Mouse (Mus musculus): Measurements from ENCODE around the gene Ube2q1. TPM values are rescaled to one million over a fixed set of nuclear protein-coding genes. Genes with fewer than 3 reads are reported as not detected.
A peak's percentile ranks its signal among the peaks of the same experiment; 100 is the strongest.

Gene Ube2q1
- polyA plus RNA-seq, 1 experiment from 2014 or later, result 11.3 TPM

DNA sequence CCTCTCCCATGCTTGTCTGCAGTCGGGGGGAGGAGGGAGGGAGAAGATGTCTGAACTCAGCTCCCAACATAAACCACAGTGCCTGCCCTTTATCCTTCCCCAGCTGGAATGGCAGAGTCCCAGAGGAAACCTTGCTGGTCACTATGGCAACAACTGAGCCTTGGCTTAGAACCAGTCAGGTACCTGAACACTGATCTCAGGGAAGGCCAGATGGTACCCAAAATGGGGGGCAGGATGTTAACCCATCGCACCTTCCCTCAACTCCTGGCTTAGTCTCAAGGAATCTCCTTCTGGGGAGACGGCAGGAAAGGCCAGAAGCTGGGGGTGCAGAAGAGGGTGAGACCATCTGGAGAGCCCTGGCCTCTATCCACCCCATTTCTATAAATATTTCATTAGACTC is 13.6 kb upstream of the Ube2q1 start:
- H3K9me3 ChIP-seq (ENCODE audit: control insufficient read depth, low read length), result no peaks in the 10 kb centered on the region
- peaks cover 42% of the 10 kb centered on the region for H3K4me1 ChIP-seq (replicated peaks; ENCODE audit: control insufficient read depth, insufficient read depth, low read length)
- peaks cover 8% of the 10 kb centered on the region; the same call in 1 of the 2 replicates for H3K36me3 ChIP-seq (ENCODE audit: control insufficient read depth, insufficient read depth)
- H3K27ac ChIP-seq (ENCODE audit: low read length), result peak overlapping the region; percentile 24; the same call in 1 of the 2 replicates
- H3K27me3 ChIP-seq (replicated peaks; ENCODE audit: control insufficient read depth, insufficient read depth, low read length), result no peaks in the 10 kb centered on the region
- WGBS, result 53% methylated on average over 2 of the region's 3 CpGs
- H3K4me2 ChIP-seq (ENCODE audit: low read length), result peak overlapping the region; percentile 34
- H3K4me3 ChIP-seq (replicated peaks; ENCODE audit: low read length), result 0 out of 2 replicates have a peak overlapping the region, but pooled peaks have one; percentile 0
- ATAC-seq, result peak; percentile 35
- H3K9ac ChIP-seq (replicated peaks; ENCODE audit: low read depth, low read length), result no peak overlapping the region

DNA sequence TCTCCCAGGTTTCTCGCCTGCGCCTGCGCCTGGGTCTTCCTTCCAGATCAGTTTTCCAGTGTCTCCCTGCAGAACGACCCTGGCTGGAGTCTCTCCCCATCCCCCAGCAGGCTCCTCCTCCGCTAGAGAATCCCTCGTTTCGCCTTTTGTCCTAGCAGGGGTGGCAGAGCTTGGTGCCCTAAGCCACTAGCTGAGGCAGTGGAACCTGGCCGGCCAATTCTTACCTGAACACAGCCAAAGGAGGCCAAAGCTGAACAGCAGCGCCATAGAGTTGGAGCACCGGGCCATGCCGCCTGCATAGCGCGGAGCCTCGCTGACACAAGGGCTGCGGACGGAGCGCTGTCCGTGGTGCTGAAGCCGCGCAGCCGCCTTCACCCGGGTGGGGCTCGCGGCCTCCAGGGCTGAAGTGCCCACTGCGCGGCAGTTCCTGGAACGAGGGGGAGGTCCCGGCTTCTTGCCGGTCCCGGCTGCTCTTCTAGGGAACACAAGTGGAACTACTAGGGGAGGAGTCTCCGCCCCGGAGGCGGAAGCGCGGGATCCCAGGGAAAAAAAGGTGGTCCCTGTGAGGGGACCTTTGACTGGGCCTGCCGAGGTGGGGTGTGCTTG is 9.2 kb upstream of the Ube2q1 start, which contains the start of gene Chrnb2:
Gene Chrnb2, minus strand, starts transcription at position 514 of the 606 bp plus-strand sequence.
- H3K4me2 ChIP-seq (ENCODE audit: low read length), result peak within 1 kb of the TSS; percentile 76
- WGBS, result under 1% methylated on average over 36 of the region's 36 CpGs
- 0 out of 2 replicates have a peak, but pooled peaks cover 2% of the 10 kb centered on the region for H3K36me3 ChIP-seq (ENCODE audit: control insufficient read depth, insufficient read depth)
- peaks cover 2% of the 10 kb centered on the region; the same call in 1 of the 2 replicates for H3K27me3 ChIP-seq (replicated peaks; ENCODE audit: control insufficient read depth, insufficient read depth, low read length)
- H3K4me1 ChIP-seq (replicated peaks; ENCODE audit: control insufficient read depth, insufficient read depth, low read length), result peaks cover 28% of the 10 kb centered on the region
- peak within 1 kb of the TSS; percentile 74 for H3K27ac ChIP-seq (ENCODE audit: low read length)
- peak within 1 kb of the TSS; percentile 65 for H3K4me3 ChIP-seq (replicated peaks; ENCODE audit: low read length)
- peak; percentile 75 for ATAC-seq
- H3K9me3 ChIP-seq (ENCODE audit: control insufficient read depth, low read length), result no peaks in the 10 kb centered on the region
- peak within 1 kb of the TSS; percentile 74 for H3K9ac ChIP-seq (replicated peaks; ENCODE audit: low read depth, low read length)

DNA sequence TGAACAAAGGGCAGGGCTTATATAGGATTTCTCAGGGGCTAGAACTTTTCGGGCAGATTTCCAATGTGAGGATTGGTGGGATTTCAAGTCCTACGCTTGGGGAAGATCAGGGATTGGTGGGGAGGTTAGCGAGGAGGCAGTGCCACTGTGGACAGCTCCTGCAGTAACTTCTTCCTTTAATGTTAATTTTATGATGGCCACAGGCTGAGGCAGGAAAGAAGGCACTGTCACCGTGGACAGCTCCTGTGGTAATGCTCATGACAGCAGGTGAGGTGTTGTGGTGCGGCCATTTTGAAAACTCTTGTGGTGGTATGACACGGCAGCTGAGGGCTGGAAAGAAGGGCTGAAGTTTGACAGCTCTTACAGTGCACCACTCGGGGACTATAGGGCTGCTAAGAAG is 3.8 kb upstream of the Ube2q1 start:
- no peaks in the 10 kb centered on the region for H3K36me3 ChIP-seq (ENCODE audit: control insufficient read depth, insufficient read depth)
- H3K4me3 ChIP-seq (replicated peaks; ENCODE audit: low read length), result no peak overlapping the region
- ATAC-seq, result no peak
- H3K4me1 ChIP-seq (replicated peaks; ENCODE audit: control insufficient read depth, insufficient read depth, low read length), result peaks cover 26% of the 10 kb centered on the region
- 75% methylated on average over 7 of the region's 7 CpGs for WGBS
- H3K27me3 ChIP-seq (replicated peaks; ENCODE audit: control insufficient read depth, insufficient read depth, low read length), result peaks cover 2% of the 10 kb centered on the region; the same call in 1 of the 2 replicates
- no peaks in the 10 kb centered on the region for H3K9me3 ChIP-seq (ENCODE audit: control insufficient read depth, low read length)
- H3K4me2 ChIP-seq (ENCODE audit: low read length), result no peak overlapping the region
- no peak overlapping the region for H3K9ac ChIP-seq (replicated peaks; ENCODE audit: low read depth, low read length)
- no peak overlapping the region for H3K27ac ChIP-seq (ENCODE audit: low read length)

DNA sequence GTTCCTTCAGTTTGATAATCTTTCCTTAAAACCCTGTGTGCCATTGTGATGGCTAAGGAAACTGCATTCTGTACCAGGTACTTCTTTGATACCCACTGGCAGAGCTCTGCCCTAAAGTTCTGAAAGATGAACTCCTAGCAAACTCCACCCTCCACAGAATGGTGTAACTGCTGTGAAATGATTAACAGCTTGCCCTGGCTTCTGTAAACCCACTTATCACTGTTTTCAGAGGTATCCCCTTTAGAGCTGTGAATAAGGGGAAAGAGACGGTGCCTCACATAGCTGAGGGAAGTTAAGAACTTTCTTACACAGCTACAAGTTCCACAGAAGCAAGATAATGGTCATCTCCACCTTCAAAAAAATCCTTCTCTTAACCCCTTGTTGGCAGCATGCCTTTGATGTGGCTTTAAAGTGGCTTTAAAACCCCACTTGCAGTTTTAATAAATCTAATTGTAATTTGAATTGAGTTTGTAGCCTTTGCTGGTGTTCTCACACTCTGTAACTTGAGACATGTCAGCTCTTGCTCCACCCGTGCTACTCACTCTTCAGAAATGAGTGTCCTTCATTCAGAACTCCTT is 2.9 kb upstream of the Ube2q1 start:
- no peak overlapping the region for H3K4me2 ChIP-seq (ENCODE audit: low read length)
- WGBS, result 59% methylated on average over 2 of the region's 2 CpGs
- no peak for ATAC-seq
- peaks cover 32% of the 10 kb centered on the region for H3K4me1 ChIP-seq (replicated peaks; ENCODE audit: control insufficient read depth, insufficient read depth, low read length)
- no peak overlapping the region for H3K4me3 ChIP-seq (replicated peaks; ENCODE audit: low read length)
- H3K9ac ChIP-seq (replicated peaks; ENCODE audit: low read depth, low read length), result no peak overlapping the region
- H3K27me3 ChIP-seq (replicated peaks; ENCODE audit: control insufficient read depth, insufficient read depth, low read length), result peaks cover 2% of the 10 kb centered on the region; the same call in 1 of the 2 replicates
- no peaks in the 10 kb centered on the region for H3K9me3 ChIP-seq (ENCODE audit: control insufficient read depth, low read length)
- H3K27ac ChIP-seq (ENCODE audit: low read length), result no peak overlapping the region
- no peaks in the 10 kb centered on the region for H3K36me3 ChIP-seq (ENCODE audit: control insufficient read depth, insufficient read depth)

DNA sequence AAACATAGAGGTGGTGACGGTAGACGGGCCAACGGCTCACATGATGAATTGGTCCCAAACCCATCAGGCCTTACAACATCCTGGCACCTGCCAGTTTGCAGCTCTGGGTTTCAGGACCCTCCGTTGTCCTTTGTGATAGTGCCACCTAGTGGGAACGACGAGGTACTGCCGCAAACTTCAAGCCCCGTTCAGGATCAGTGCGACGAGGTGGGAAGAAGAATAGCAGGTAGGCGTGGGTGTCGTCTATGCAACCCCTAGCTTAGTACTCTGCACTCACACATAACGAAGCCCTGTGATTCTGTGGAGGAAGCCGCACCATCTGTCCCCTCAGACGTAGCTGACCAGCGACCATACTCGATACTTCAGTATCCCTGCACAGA is 838 bp upstream of the Ube2q1 start:
- Histone ChIP-seq H3K36me3 (ENCODE audit: control insufficient read depth, insufficient read depth) (peaks cover 6% of the 10 kb centered on the region), H3K4me2 (ENCODE audit: low read length) (peak overlapping the region; percentile 79), H3K4me1 (replicated peaks; ENCODE audit: control insufficient read depth, insufficient read depth, low read length) (peaks cover 33% of the 10 kb centered on the region), H3K9ac (replicated peaks; ENCODE audit: low read depth, low read length) (peak overlapping the region; percentile 98), H3K9me3 (ENCODE audit: control insufficient read depth, low read length) (no peaks in the 10 kb centered on the region), H3K27ac (ENCODE audit: low read length) (peak overlapping the region; percentile 93), H3K4me3 (replicated peaks; ENCODE audit: low read length) (peak overlapping the region; percentile 92), H3K27me3 (replicated peaks; ENCODE audit: control insufficient read depth, insufficient read depth, low read length) (no peaks in the 10 kb centered on the region)
- WGBS, result 0% methylated on average over 17 of the region's 17 CpGs
- peak; percentile 65 for ATAC-seq

DNA sequence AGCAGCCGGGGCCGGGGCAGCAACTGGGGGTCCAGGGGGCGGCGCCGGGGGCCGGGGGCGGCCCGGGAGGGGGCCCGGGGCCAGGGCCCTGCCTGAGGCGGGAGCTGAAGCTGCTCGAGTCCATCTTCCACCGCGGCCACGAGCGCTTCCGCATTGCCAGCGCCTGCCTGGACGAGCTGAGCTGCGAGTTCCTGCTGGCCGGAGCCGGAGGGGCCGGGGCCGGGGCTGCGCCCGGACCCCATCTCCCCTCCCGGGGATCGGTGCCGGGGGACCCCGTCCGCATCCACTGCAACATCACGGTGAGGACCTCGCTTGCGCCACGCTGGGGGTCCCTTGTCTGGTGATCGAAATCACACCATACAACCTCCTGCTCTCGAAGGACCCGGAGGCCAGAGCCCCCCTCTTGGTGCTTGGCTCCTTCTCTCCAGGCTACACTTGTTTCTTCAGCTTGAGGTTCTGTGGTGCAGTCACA is 360 bp downstream of the Ube2q1 start:
- WGBS, result 0% methylated on average over 29 of the region's 37 CpGs
- Histone ChIP-seq H3K4me3 (replicated peaks; ENCODE audit: low read length) (peak overlapping the region; percentile 92), H3K9me3 (ENCODE audit: control insufficient read depth, low read length) (no peaks in the 10 kb centered on the region), H3K9ac (replicated peaks; ENCODE audit: low read depth, low read length) (peak overlapping the region; percentile 98), H3K27ac (ENCODE audit: low read length) (peak overlapping the region; percentile 93), H3K36me3 (ENCODE audit: control insufficient read depth, insufficient read depth) (peaks cover 14% of the 10 kb centered on the region), H3K27me3 (replicated peaks; ENCODE audit: control insufficient read depth, insufficient read depth, low read length) (no peaks in the 10 kb centered on the region), H3K4me1 (replicated peaks; ENCODE audit: control insufficient read depth, insufficient read depth, low read length) (peaks cover 33% of the 10 kb centered on the region), H3K4me2 (ENCODE audit: low read length) (peak overlapping the region; percentile 67)
- ATAC-seq, result peak; percentile 21

DNA sequence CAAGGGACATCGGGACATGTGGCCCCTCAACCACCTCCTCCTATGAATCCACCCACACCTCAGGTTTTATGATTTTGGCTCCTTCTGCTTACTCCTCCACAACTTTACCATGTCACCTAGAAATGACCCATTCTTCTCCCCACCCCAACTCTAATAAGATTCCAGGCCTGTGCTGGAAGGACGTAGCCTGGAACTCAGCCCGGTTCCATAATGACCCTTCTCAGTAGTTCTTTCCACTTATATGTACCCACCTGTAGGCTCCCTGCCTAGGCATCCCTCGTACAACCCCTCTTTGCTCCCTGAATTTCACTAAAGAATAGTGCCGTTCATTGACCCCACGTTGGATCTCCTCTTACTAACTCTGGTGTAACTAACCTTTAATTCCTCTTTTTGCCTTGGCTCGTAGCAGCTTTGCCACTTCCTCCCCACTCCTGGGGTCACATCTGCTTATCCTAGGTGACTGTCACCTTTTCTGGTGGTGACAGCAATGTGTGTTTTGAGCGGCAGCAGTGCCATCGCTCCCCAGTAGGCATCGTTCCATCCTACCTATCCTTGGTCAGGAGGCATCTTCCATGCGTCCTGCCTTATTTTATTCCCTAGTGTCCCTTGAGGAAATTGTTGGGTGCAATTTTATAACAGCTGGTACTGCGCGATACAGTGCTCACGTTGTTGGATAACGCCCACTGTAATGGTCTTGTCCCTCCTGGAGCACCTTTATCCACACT is 982 bp downstream of the Ube2q1 start:
- no peak for ATAC-seq
- Histone ChIP-seq H3K4me3 (replicated peaks; ENCODE audit: low read length) (peak overlapping the region; percentile 92), H3K9ac (replicated peaks; ENCODE audit: low read depth, low read length) (peak overlapping the region; percentile 98), H3K27me3 (replicated peaks; ENCODE audit: control insufficient read depth, insufficient read depth, low read length) (no peaks in the 10 kb centered on the region), H3K27ac (ENCODE audit: low read length) (no peak overlapping the region), H3K36me3 (ENCODE audit: control insufficient read depth, insufficient read depth) (peaks cover 16% of the 10 kb centered on the region), H3K4me1 (replicated peaks; ENCODE audit: control insufficient read depth, insufficient read depth, low read length) (peaks cover 33% of the 10 kb centered on the region), H3K4me2 (ENCODE audit: low read length) (peak overlapping the region; percentile 67), H3K9me3 (ENCODE audit: control insufficient read depth, low read length) (no peaks in the 10 kb centered on the region)
- WGBS, result 50% methylated on average over 15 of the region's 15 CpGs

DNA sequence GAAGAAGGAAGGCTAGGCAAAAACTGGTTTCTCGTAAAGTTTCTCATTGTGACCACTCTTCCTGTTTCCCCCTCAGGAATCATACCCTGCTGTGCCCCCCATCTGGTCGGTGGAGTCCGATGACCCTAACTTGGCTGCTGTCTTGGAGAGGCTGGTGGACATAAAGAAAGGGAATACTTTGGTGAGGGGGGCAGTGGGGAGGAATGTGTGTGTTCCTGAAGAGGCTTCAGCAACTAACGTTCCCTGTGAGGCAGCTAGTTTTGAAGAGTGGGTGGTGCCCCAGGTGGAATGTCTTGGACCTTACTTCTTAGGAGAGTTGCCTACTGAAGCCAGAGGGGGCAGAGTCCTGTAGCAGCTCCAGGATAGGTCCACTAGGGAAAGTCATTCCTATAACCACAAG is 2.6 kb downstream of the Ube2q1 start:
- no peak overlapping the region for H3K27ac ChIP-seq (ENCODE audit: low read length)
- H3K9ac ChIP-seq (replicated peaks; ENCODE audit: low read depth, low read length), result no peak overlapping the region
- H3K4me1 ChIP-seq (replicated peaks; ENCODE audit: control insufficient read depth, insufficient read depth, low read length), result peaks cover 29% of the 10 kb centered on the region
- no peak overlapping the region for H3K4me2 ChIP-seq (ENCODE audit: low read length)
- H3K9me3 ChIP-seq (ENCODE audit: control insufficient read depth, low read length), result no peaks in the 10 kb centered on the region
- H3K27me3 ChIP-seq (replicated peaks; ENCODE audit: control insufficient read depth, insufficient read depth, low read length), result no peaks in the 10 kb centered on the region
- H3K36me3 ChIP-seq (ENCODE audit: control insufficient read depth, insufficient read depth), result peaks cover 19% of the 10 kb centered on the region
- 78% methylated on average over 4 of the region's 4 CpGs for WGBS
- no peak overlapping the region for H3K4me3 ChIP-seq (replicated peaks; ENCODE audit: low read length)
- no peak for ATAC-seq

DNA sequence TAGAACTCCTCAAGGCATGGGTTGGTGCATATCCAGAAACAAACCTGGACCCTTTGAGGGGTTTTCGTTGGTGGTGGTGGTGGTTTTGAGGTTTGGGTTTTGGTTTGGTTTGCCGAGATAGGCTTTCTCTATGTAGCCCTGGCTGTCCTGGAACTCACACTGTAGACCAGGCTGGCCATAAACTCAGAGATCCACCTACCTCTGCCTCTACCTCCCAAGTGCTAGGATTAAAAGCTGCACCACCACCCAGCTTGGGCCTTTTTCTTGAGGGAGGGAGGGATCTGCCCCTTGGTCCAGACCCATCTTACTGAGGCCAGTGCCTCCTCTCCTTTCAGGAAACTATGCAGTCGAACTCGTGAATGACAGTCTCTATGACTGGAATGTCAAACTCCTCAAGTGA is 6.7 kb downstream of the Ube2q1 start:
- no peak overlapping the region for H3K27ac ChIP-seq (ENCODE audit: low read length)
- no peak overlapping the region for H3K4me2 ChIP-seq (ENCODE audit: low read length)
- H3K36me3 ChIP-seq (ENCODE audit: control insufficient read depth, insufficient read depth), result peaks cover 40% of the 10 kb centered on the region
- no peak overlapping the region for H3K9ac ChIP-seq (replicated peaks; ENCODE audit: low read depth, low read length)
- peaks cover 5% of the 10 kb centered on the region for H3K4me1 ChIP-seq (replicated peaks; ENCODE audit: control insufficient read depth, insufficient read depth, low read length)
- no peaks in the 10 kb centered on the region for H3K27me3 ChIP-seq (replicated peaks; ENCODE audit: control insufficient read depth, insufficient read depth, low read length)
- no peak for ATAC-seq
- H3K9me3 ChIP-seq (ENCODE audit: control insufficient read depth, low read length), result no peaks in the 10 kb centered on the region
- H3K4me3 ChIP-seq (replicated peaks; ENCODE audit: low read length), result no peak overlapping the region
- 98% methylated on average over 4 of the region's 4 CpGs for WGBS
